Mouse (Mus musculus) heart, postnatal 0 days (tissue): Measurements from ENCODE around the gene Gm49027.

Experiments
- CTCF ChIP-seq: IDR thresholded peaks from 2 replicates; pipeline ENCODE4 v1.5.1; 2016; ENCODE audit warnings: antibody characterized with exemption, control low read depth, low read depth
- EP300 ChIP-seq: IDR thresholded peaks from 2 replicates; pipeline ENCODE4 v1.6.1; 2016; ENCODE audit warnings: antibody characterized with exemption, low read depth

DNA sequence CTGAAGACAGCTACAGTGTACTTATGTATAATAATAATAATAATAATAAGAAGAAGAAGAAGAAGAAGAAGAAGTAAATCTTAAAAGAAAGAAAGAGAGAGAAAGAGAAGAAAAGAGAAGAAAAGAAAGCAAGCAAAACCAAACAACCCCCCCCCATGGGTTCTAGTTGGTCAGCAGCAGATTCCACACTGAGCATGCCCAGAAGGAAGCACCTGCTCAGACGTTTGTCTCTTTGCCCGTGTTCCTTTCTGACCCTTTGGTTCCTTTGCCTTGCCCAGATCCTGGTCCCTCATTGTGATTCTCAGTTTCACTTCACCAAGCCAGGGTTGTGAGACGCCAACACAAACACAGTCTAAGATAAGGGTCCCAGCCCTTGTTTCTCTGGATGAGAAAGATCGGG, 23.3 kb downstream of the Gm49027 start:
- TF ChIP-seq CTCF (no peak), EP300 (no peak)
